ENCODE assay signal across 26 mouse cellular contexts in the genomic region with DNA sequence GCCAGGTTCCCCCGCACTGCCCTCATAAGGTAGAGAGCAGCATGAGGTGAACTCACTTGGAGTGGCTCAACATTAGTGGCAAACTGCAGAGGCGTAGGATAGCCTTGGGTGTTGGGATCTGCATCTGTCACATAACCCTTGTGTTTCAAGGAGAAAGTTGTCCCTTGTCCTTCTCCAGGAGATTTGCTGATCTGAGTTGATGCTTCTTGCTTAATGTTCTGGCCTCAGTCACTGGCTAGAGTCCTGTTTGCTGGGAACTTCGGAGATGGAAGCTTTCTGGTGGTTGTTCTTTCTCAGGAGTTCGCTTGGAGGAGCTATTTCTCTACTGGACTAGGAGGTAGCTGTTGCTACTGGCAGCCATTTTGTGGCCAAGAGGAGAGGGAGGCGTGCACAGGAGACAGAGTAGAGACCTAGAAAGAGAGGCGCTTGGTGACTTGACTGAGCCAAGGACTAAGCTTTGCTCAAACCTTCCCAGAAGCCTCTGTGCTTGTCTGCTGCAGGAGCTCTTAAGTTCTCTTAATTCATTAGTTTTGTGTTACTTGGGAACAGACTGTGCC. TPM values are rescaled to one million over a fixed set of nuclear protein-coding genes. Genes with fewer than 3 reads are reported as not detected.
DNase-seq lines count a peak whose midpoint lies in the region; ATAC-seq lines count a peak whose summit lies in the region.
"Had no signal": no experiment of that assay in that cellular context is flagged by ENCODE, and none has a peak within 500 bp of the region (broad histone marks: within the 10 kb centered on the region; RNA-seq: fewer than 3 reads in every experiment).

No protein-coding gene starts in this region.

- H3K4me3 ChIP-seq in midbrain, embryonic 11.5 days (ENCODE audit: low read depth, low read length): no peak overlapping the region
- H3K4me3 ChIP-seq in midbrain, embryonic 13.5 days (replicated peaks): no peak overlapping the region
- H3K4me3 ChIP-seq: embryonic facial prominence, embryonic 12.5 days; forebrain, embryonic 13.5 days; heart, adult 2 months; heart, embryonic 15.5 days; hindbrain, embryonic 13.5 days; intestine, embryonic 15.5 days had no signal

- H3K9me3 ChIP-seq in midbrain, embryonic 11.5 days (ENCODE audit: control insufficient read depth, low read length): no peaks in the 10 kb centered on the region
- no peaks in the 10 kb centered on the region for H3K9me3 ChIP-seq in midbrain, embryonic 13.5 days
- H3K9me3 ChIP-seq: embryonic facial prominence, embryonic 12.5 days; forebrain, embryonic 13.5 days; heart, embryonic 15.5 days; hindbrain, embryonic 13.5 days; intestine, embryonic 15.5 days had no signal

- H3K27me3 ChIP-seq in midbrain, embryonic 11.5 days (ENCODE audit: control insufficient read depth, insufficient read depth, low read length): no peaks in the 10 kb centered on the region
- no peaks in the 10 kb centered on the region for H3K27me3 ChIP-seq in midbrain, embryonic 13.5 days
- H3K27me3 ChIP-seq: embryonic facial prominence, embryonic 12.5 days; forebrain, embryonic 13.5 days; heart, embryonic 15.5 days; hindbrain, embryonic 13.5 days; intestine, embryonic 15.5 days; Patski had no signal

- no peak overlapping the region for H3K27ac ChIP-seq in midbrain, embryonic 11.5 days (ENCODE audit: low read depth, low read length)
- H3K27ac ChIP-seq in midbrain, embryonic 13.5 days: no peak overlapping the region
- H3K27ac ChIP-seq: embryonic facial prominence, embryonic 12.5 days; forebrain, embryonic 13.5 days; heart, adult 2 months; heart, embryonic 15.5 days; hindbrain, embryonic 13.5 days; hindbrain, postnatal 0 days; intestine, embryonic 15.5 days had no signal

- H3K4me1 ChIP-seq in midbrain, embryonic 11.5 days (ENCODE audit: control insufficient read depth, insufficient read depth, low read length): no peaks in the 10 kb centered on the region; the same call in 1 of the 2 replicates
- peaks cover 4% of the 10 kb centered on the region; the same call in 1 of the 2 replicates for H3K4me1 ChIP-seq in midbrain, embryonic 13.5 days (replicated peaks)
- H3K4me1 ChIP-seq: intestine, embryonic 15.5 days had no signal

- DNase-seq in midbrain, embryonic 11.5 days (ENCODE audit: low spot score, missing footprints): peak; percentile 51
- peak; percentile 35 for DNase-seq in NIH3T3 (ENCODE audit: low read depth)
- DNase-seq in gonadal fat pad, adult 2 months (ENCODE audit: low read depth): peak; percentile 83
- DNase-seq in layer of hippocampus, adult 11-12 months (ENCODE audit: low spot score): no peak
- DNase-seq: adrenal gland, adult 2 months; adrenal gland, postnatal 25 days; cerebellum, adult 2 months; cerebellum, postnatal 10 days; forebrain, postnatal 0 days; heart, adult 2 months; heart, postnatal 14 days; kidney, adult 18-20 months had no signal

- H3K9ac ChIP-seq in midbrain, embryonic 11.5 days (ENCODE audit: low read length): no peak overlapping the region
- no peak overlapping the region for H3K9ac ChIP-seq in midbrain, embryonic 13.5 days (replicated peaks)
- H3K9ac ChIP-seq: embryonic facial prominence, embryonic 12.5 days; forebrain, embryonic 13.5 days; forebrain, postnatal 0 days; heart, embryonic 15.5 days; hindbrain, embryonic 13.5 days; intestine, embryonic 15.5 days had no signal

- 77% methylated on average over 6 of the region's 6 CpGs for WGBS in midbrain, embryonic 11.5 days
- 85% methylated on average over 6 of the region's 6 CpGs for WGBS in midbrain, embryonic 13.5 days

- H3K36me3 ChIP-seq in midbrain, embryonic 11.5 days (ENCODE audit: control insufficient read depth, insufficient read depth, low read length): no peaks in the 10 kb centered on the region
- H3K36me3 ChIP-seq in midbrain, embryonic 13.5 days: no peaks in the 10 kb centered on the region
- H3K36me3 ChIP-seq: embryonic facial prominence, embryonic 12.5 days; heart, embryonic 15.5 days; hindbrain, embryonic 13.5 days; intestine, embryonic 15.5 days had no signal

- no peak overlapping the region for H3K4me2 ChIP-seq in midbrain, embryonic 11.5 days
- H3K4me2 ChIP-seq in midbrain, embryonic 13.5 days (replicated peaks): no peak overlapping the region
- H3K4me2 ChIP-seq: embryonic facial prominence, embryonic 12.5 days; forebrain, embryonic 13.5 days; heart, embryonic 11.5 days; heart, embryonic 15.5 days; hindbrain, embryonic 13.5 days; intestine, embryonic 15.5 days had no signal

- no peak for ATAC-seq in midbrain, embryonic 11.5 days (ENCODE audit: low FRiP score)
- ATAC-seq in midbrain, embryonic 13.5 days: no peak
- ATAC-seq in erythroid progenitor cell, adult 5-6 weeks (replicated peaks; ENCODE audit: low FRiP score, poor library complexity, severe bottlenecking): no peak
- ATAC-seq: activated CD4-positive, CD25-positive, alpha-beta regulatory T cell, adult 4 months; forebrain, embryonic 13.5 days; forebrain, postnatal 0 days; hindbrain, postnatal 0 days; intestine, embryonic 15.5 days; Patski had no signal

RNA-seq across cellular contexts. Expression of gene Smim23, which starts 38.7 kb away (rescaled TPM):
- not detected in 2 replicates for polyA plus RNA-seq in midbrain, embryonic 11.5 days (2014; fragmentation: Nextera tagmentation; extraction: Ambion mirVana)
- not detected in 2 replicates for polyA plus RNA-seq in midbrain, embryonic 13.5 days (2015; fragmentation: Nextera tagmentation; extraction: Ambion mirVana)
- 0.66 and 1.0 TPM in 2 replicates for polyA plus RNA-seq in gonadal fat pad, adult 2 months (2012; rRNA removed)
- total RNA-seq in erythroid progenitor cell, adult 5-6 weeks (2015; ENCODE audit: low replicate concordance): not detected in 2 replicates
- not detected in 2 replicates for total RNA-seq in erythroid progenitor cell, adult 5-6 weeks (2017; ENCODE audit: low replicate concordance)
- total RNA-seq: adrenal gland, adult 2 months; adrenal gland, postnatal 25 days; forebrain, postnatal 0 days; gastrocnemius, adult 8-10 months; heart, adult 2 months; heart, postnatal 14 days; hematopoietic stem cell, adult 5-6 weeks; hindbrain, postnatal 0 days; MEL had no signal
- polyA plus RNA-seq: activated CD4-positive, CD25-positive, alpha-beta regulatory T cell, adult 4 months; adrenal gland, adult 2 months; cerebellum, adult 2 months; embryonic facial prominence, embryonic 12.5 days; forebrain, embryonic 13.5 days; forebrain, postnatal 0 days; heart, adult 2 months; heart, embryonic 11.5 days; heart, embryonic 15.5 days; hindbrain, embryonic 13.5 days; hindbrain, postnatal 0 days; intestine, embryonic 15.5 days; Patski had no signal
